Mouse (Mus musculus): Measurements from ENCODE around the gene Nr1h3. TPM values are rescaled to one million over a fixed set of nuclear protein-coding genes. Genes with fewer than 3 reads are reported as not detected.

Gene Nr1h3
- polyA plus RNA-seq, 1 experiment: 126 TPM

DNA sequence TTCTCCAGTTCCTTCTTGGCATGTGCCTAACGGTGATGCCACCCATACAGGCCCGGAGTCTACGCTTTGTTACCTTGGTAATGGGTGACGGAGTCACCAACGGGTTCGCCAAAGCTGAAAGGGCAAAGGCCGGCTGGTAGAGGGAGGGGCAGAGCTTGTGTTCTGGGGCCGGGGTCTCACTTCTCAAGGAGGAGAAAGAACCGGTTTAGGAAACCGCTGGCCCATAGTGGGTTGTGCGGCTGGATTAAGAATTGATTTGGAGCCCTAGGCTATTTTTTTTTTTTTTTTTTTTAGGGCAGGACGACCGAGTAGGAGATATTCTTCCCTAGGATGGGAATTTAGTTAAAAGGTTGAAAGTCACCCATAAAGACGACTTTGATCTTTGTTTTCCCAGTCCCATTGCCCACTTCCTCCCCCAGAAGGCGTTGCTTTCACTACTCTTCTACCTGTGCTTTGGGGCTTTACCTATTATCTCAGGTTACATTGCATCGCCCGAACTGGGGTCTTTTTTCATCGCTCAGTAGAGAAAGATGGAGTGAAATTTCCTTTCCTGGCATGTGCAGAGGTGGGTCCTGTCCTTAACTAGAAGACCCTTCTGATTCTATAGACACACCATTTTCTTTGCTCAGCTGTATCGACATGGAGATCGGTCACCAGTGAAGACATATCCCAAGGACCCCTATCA, 480 bp upstream of the Nr1h3 start:
- peaks cover 24% of the 10 kb centered on the region for H3K36me3 ChIP-seq (ENCODE audit: control insufficient read depth, insufficient read depth, low read length)
- H3K4me3 ChIP-seq (ENCODE audit: low read depth, low read length): peak overlapping the region; percentile 71
- TF ChIP-seq CTCF (IDR thresholded peaks at IDR 0.05; ENCODE audit: extremely low read depth, insufficient read length, insufficient replicate concordance, low read depth, low read length) (no peak), POLR2A (IDR thresholded peaks at IDR 0.05; ENCODE audit: low read depth, low read length) (no peak)
- peaks cover 5% of the 10 kb centered on the region; the same call in 1 of the 2 replicates for H3K4me1 ChIP-seq (ENCODE audit: control insufficient read depth, insufficient read depth, insufficient read length, low read length)
- peak overlapping the region; percentile 55 for H3K27ac ChIP-seq (ENCODE audit: insufficient read depth, low read depth, low read length)
- no peaks in the 10 kb centered on the region for H3K27me3 ChIP-seq (ENCODE audit: control insufficient read depth, insufficient read depth, low read length)
- 10% methylated on average over 20 of the region's 20 CpGs for WGBS

DNA sequence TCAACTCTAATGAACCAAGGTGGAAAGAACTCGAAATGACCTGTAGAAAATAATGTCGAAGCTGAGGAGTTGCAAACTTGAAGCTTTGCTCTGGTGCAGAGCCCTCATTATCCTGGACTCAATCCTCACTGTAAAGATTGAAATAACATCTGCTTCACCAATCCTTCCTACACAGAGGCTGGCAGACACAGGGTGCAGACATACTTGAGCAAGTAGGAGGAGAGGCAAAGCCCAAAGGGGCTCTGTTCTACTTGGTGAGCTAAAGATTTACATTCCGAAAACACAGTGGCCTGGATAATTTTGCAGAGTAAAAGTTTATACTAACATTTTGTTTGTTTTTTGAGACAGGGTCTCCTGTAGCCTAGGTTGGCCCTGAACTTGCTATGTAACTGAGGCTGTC, 3.7 kb downstream of the Nr1h3 start:
- Histone ChIP-seq H3K4me3 (ENCODE audit: low read depth, low read length) (no peak overlapping the region), H3K27ac (ENCODE audit: insufficient read depth, low read depth, low read length) (no peak overlapping the region), H3K4me1 (ENCODE audit: control insufficient read depth, insufficient read depth, insufficient read length, low read length) (peaks cover 14% of the 10 kb centered on the region; the same call in 1 of the 2 replicates), H3K27me3 (ENCODE audit: control insufficient read depth, insufficient read depth, low read length) (no peaks in the 10 kb centered on the region), H3K36me3 (ENCODE audit: control insufficient read depth, insufficient read depth, low read length) (no peaks in the 10 kb centered on the region)
- WGBS: 84% methylated on average over 3 of the region's 3 CpGs
- TF ChIP-seq POLR2A (IDR thresholded peaks at IDR 0.05; ENCODE audit: low read depth, low read length): no peak
- TF ChIP-seq CTCF (IDR thresholded peaks at IDR 0.05; ENCODE audit: extremely low read depth, insufficient read length, insufficient replicate concordance, low read depth, low read length): no peak

DNA sequence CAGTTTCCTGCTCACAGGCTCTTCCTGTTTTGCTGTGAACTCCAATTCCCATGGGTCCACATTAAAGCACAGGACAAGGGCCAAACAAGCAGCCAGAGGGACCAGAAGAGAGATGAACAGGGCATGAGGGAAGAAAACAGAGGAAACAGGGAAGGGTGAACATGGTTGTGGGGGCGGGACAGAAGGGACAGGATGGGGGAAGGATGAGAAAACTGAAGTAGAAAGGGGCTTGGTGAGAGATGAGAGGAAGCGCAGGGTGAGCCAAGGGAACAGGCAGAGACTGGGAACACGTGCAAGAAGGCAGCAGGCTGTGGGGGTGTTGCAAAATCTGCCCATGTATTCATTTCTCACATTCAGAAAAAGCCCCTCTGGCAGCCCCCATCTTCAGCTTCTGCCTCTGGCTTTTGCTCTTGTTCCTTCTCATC, 6.0 kb downstream of the Nr1h3 start:
- Histone ChIP-seq H3K4me3 (ENCODE audit: low read depth, low read length) (no peak overlapping the region), H3K36me3 (ENCODE audit: control insufficient read depth, insufficient read depth, low read length) (peaks cover 4% of the 10 kb centered on the region), H3K4me1 (ENCODE audit: control insufficient read depth, insufficient read depth, insufficient read length, low read length) (peaks cover 12% of the 10 kb centered on the region; the same call in 1 of the 2 replicates), H3K27ac (ENCODE audit: insufficient read depth, low read depth, low read length) (peak overlapping the region; percentile 74), H3K27me3 (ENCODE audit: control insufficient read depth, insufficient read depth, low read length) (no peaks in the 10 kb centered on the region)
- 73% methylated on average over 3 of the region's 3 CpGs for WGBS
- no peak for TF ChIP-seq POLR2A (IDR thresholded peaks at IDR 0.05; ENCODE audit: low read depth, low read length)
- TF ChIP-seq CTCF (IDR thresholded peaks at IDR 0.05; ENCODE audit: extremely low read depth, insufficient read length, insufficient replicate concordance, low read depth, low read length): no peak

DNA sequence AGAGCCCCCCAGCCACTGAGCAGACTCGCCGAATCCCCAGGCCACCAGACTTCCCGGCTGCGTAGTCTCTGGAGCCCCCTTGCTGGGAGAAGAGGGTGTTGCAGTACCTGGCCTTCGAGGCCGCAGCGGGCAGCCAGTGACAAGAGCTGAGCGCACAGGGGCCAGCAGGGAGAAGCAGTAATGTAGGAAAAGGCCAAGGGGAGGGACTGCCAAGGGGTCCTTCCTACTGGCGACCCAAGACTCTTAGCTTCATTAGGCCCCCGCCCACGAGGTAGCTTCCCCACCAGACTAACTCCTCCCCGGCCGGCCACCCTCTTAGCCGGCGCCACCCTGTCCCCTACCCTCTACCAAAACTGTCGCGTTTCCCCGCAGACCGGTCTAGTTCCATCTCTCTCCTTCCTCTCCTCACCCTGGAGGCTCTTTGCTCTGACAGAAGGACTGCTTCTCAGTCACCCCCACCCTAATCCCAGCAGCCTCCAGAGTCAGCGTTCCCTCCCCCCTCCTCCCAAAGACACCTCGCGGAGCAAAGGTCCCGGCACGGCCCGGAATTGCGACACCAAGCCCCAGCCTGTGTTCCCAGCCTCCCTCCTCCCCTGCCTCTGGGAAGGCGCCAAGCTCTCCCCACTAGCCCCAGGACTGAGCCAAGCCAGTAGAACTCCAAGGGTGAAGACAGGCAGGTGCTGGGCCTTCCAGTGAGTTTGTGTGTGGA, 7.9 kb downstream of the Nr1h3 start:
- Histone ChIP-seq H3K4me3 (ENCODE audit: low read depth, low read length) (peak overlapping the region; percentile 78), H3K27me3 (ENCODE audit: control insufficient read depth, insufficient read depth, low read length) (no peaks in the 10 kb centered on the region), H3K36me3 (ENCODE audit: control insufficient read depth, insufficient read depth, low read length) (peaks cover 13% of the 10 kb centered on the region), H3K27ac (ENCODE audit: insufficient read depth, low read depth, low read length) (peak overlapping the region; percentile 90), H3K4me1 (ENCODE audit: control insufficient read depth, insufficient read depth, insufficient read length, low read length) (peaks cover 12% of the 10 kb centered on the region)
- 3% methylated on average over 27 of the region's 27 CpGs for WGBS
- peak; percentile 71 for TF ChIP-seq CTCF (IDR thresholded peaks at IDR 0.05; ENCODE audit: extremely low read depth, insufficient read length, insufficient replicate concordance, low read depth, low read length)
- peak; percentile 54; the same call in 1 of the 2 replicates for TF ChIP-seq POLR2A (IDR thresholded peaks at IDR 0.05; ENCODE audit: low read depth, low read length)

DNA sequence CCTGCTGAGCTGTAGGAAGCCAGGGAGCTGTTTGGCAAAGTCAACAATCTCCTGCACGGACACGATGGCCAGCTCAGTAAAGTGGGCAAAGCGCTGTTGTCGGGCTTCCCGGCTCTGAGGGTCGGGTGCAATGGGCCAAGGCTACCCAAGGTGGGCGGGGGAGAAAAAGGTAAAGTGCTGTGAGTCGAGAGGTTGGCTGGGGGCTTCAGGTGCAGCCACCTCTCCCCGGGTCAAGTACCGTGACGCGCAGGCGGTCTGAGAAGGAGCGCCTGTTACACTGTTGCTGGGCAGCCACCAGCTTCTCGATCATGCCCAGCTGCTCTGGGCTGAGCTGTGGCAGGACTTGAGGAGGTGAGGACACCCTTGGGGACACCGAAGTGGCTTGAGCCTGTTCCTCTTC, 12.1 kb downstream of the Nr1h3 start:
- Histone ChIP-seq H3K4me1 (ENCODE audit: control insufficient read depth, insufficient read depth, insufficient read length, low read length) (peaks cover 7% of the 10 kb centered on the region), H3K4me3 (ENCODE audit: low read depth, low read length) (no peak overlapping the region), H3K27me3 (ENCODE audit: control insufficient read depth, insufficient read depth, low read length) (no peaks in the 10 kb centered on the region), H3K27ac (ENCODE audit: insufficient read depth, low read depth, low read length) (no peak overlapping the region), H3K36me3 (ENCODE audit: control insufficient read depth, insufficient read depth, low read length) (peaks cover 23% of the 10 kb centered on the region)
- no peak for TF ChIP-seq CTCF (IDR thresholded peaks at IDR 0.05; ENCODE audit: extremely low read depth, insufficient read length, insufficient replicate concordance, low read depth, low read length)
- TF ChIP-seq POLR2A (IDR thresholded peaks at IDR 0.05; ENCODE audit: low read depth, low read length): no peak
- 91% methylated on average over 16 of the region's 16 CpGs for WGBS

DNA sequence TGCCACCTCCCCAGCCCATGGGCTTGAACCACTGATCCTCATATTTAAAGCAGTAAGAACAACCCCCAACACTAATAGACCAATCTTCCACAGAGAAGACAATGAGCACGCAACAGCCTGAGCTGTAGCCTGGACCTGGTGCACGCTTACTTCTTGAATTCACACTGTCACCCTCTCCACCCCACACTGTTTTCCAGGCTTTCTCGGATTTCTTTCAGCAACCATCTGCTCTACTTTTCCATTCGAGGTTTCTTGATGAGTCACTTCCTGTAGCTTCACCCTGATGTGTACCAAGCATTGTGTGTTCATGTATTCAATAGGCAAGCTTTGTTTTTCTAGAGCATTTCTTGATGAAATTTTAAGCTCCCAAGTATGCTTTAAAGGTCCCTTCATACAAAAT, 15.2 kb downstream of the Nr1h3 start:
- peaks cover 22% of the 10 kb centered on the region for H3K36me3 ChIP-seq (ENCODE audit: control insufficient read depth, insufficient read depth, low read length)
- peaks cover 10% of the 10 kb centered on the region for H3K4me1 ChIP-seq (ENCODE audit: control insufficient read depth, insufficient read depth, insufficient read length, low read length)
- TF ChIP-seq CTCF (IDR thresholded peaks at IDR 0.05; ENCODE audit: extremely low read depth, insufficient read length, insufficient replicate concordance, low read depth, low read length): no peak
- TF ChIP-seq POLR2A (IDR thresholded peaks at IDR 0.05; ENCODE audit: low read depth, low read length): no peak
- H3K27me3 ChIP-seq (ENCODE audit: control insufficient read depth, insufficient read depth, low read length): no peaks in the 10 kb centered on the region
- no peak overlapping the region for H3K4me3 ChIP-seq (ENCODE audit: low read depth, low read length)
- 62% methylated on average over 4 of the region's 4 CpGs for WGBS
- H3K27ac ChIP-seq (ENCODE audit: insufficient read depth, low read depth, low read length): no peak overlapping the region

DNA sequence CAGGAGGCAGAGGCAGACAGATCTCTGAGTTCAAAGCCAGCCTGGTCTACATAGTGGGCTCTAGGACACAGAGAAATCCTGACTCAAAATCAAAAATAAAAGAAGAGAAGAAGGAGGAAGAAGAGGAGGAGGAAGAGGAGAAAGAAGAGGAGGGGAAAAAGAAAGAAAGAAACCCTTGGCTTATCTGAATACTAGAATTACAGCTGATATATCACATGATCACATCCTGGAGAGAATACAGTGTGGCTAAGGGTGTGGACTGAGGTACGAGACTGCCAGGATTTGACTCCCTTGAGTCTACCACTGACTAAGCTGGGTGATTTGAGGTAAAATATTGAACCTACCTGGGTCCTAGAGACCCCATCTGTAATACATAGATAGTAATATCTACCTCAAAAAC, 16.4 kb downstream of the Nr1h3 start:
- H3K27me3 ChIP-seq (ENCODE audit: control insufficient read depth, insufficient read depth, low read length): no peaks in the 10 kb centered on the region
- peaks cover 13% of the 10 kb centered on the region for H3K4me1 ChIP-seq (ENCODE audit: control insufficient read depth, insufficient read depth, insufficient read length, low read length)
- TF ChIP-seq CTCF (IDR thresholded peaks at IDR 0.05; ENCODE audit: extremely low read depth, insufficient read length, insufficient replicate concordance, low read depth, low read length) (no peak), POLR2A (IDR thresholded peaks at IDR 0.05; ENCODE audit: low read depth, low read length) (no peak)
- H3K36me3 ChIP-seq (ENCODE audit: control insufficient read depth, insufficient read depth, low read length): peaks cover 17% of the 10 kb centered on the region; the same call in 1 of the 2 replicates
- WGBS: 32% methylated on average over 1 of the region's 1 CpGs
- H3K27ac ChIP-seq (ENCODE audit: insufficient read depth, low read depth, low read length): no peak overlapping the region
- H3K4me3 ChIP-seq (ENCODE audit: low read depth, low read length): no peak overlapping the region

Measured in small intestine, adult 2 months (tissue).